Mouse (Mus musculus): ENCODE results near the gene Cdh3. TPM values are rescaled to one million over a fixed set of nuclear protein-coding genes. Genes with fewer than 3 reads are reported as not detected.
"Not testable (repeated sequence)": the region's sequence is repeated elsewhere in the genome, so short reads cannot be mapped to it uniquely, and the experiment has no call there.

Cdh3 gene
- polyA plus RNA-seq, 1 experiment from 2014 or later, result 18.4 TPM

- no peaks in the 10 kb centered on the region for H3K4me1 ChIP-seq (ENCODE audit: control insufficient read depth, insufficient read depth, low read length)
- H3K4me3 ChIP-seq (ENCODE audit: low read depth, low read length), result no peak overlapping the region
- 56% methylated on average over 11 of the region's 11 CpGs for WGBS
- H3K4me2 ChIP-seq (replicated peaks; ENCODE audit: low read depth, low read length), result no peak overlapping the region
- H3K9me3 ChIP-seq (ENCODE audit: control insufficient read depth, low read depth, low read length), result no peaks in the 10 kb centered on the region
- no peak overlapping the region for H3K27ac ChIP-seq (ENCODE audit: low read length)
- no peaks in the 10 kb centered on the region for H3K27me3 ChIP-seq (ENCODE audit: control insufficient read depth, insufficient read depth, low read length)
- no peak overlapping the region for H3K9ac ChIP-seq (replicated peaks; ENCODE audit: low read depth, low read length)
- H3K36me3 ChIP-seq (ENCODE audit: control insufficient read depth, insufficient read depth, low read length), result no peaks in the 10 kb centered on the region
- no peak for ATAC-seq (ENCODE audit: insufficient number of reproducible peaks, insufficient read depth, low FRiP score, low read depth)
Observed at GRCm38 (mm10) chr8:106584942-106585670, 74.4 kb downstream of the Cdh3 start.

GRCm38 (mm10) chr8:106585671-106586037, 75.0 kb downstream of the Cdh3 start:
- no peak overlapping the region for H3K9ac ChIP-seq (replicated peaks; ENCODE audit: low read depth, low read length)
- no peaks in the 10 kb centered on the region for H3K27me3 ChIP-seq (ENCODE audit: control insufficient read depth, insufficient read depth, low read length)
- H3K4me3 ChIP-seq (ENCODE audit: low read depth, low read length), result no peak overlapping the region
- no peaks in the 10 kb centered on the region for H3K36me3 ChIP-seq (ENCODE audit: control insufficient read depth, insufficient read depth, low read length)
- no peaks in the 10 kb centered on the region for H3K9me3 ChIP-seq (ENCODE audit: control insufficient read depth, low read depth, low read length)
- ATAC-seq (ENCODE audit: insufficient number of reproducible peaks, insufficient read depth, low FRiP score, low read depth), result no peak
- H3K27ac ChIP-seq (ENCODE audit: low read length), result no peak overlapping the region
- H3K4me2 ChIP-seq (replicated peaks; ENCODE audit: low read depth, low read length), result no peak overlapping the region
- WGBS, result 88% methylated on average over 3 of the region's 3 CpGs
- H3K4me1 ChIP-seq (ENCODE audit: control insufficient read depth, insufficient read depth, low read length), result no peaks in the 10 kb centered on the region

GRCm38 (mm10) chr8:106586896-106587295, 76.2 kb downstream of the Cdh3 start:
- Histone ChIP-seq H3K27me3 (ENCODE audit: control insufficient read depth, insufficient read depth, low read length) (no peaks in the 10 kb centered on the region), H3K27ac (ENCODE audit: low read length) (no peak overlapping the region), H3K9ac (replicated peaks; ENCODE audit: low read depth, low read length) (no peak overlapping the region), H3K4me3 (ENCODE audit: low read depth, low read length) (no peak overlapping the region), H3K9me3 (ENCODE audit: control insufficient read depth, low read depth, low read length) (no peaks in the 10 kb centered on the region), H3K4me1 (ENCODE audit: control insufficient read depth, insufficient read depth, low read length) (no peaks in the 10 kb centered on the region), H3K4me2 (replicated peaks; ENCODE audit: low read depth, low read length) (no peak overlapping the region), H3K36me3 (ENCODE audit: control insufficient read depth, insufficient read depth, low read length) (no peaks in the 10 kb centered on the region)
- no peak for ATAC-seq (ENCODE audit: insufficient number of reproducible peaks, insufficient read depth, low FRiP score, low read depth)
- WGBS, result 78% methylated on average over 8 of the region's 8 CpGs

- H3K4me3 ChIP-seq (ENCODE audit: low read depth, low read length), result no peak overlapping the region
- no peak overlapping the region for H3K9ac ChIP-seq (replicated peaks; ENCODE audit: low read depth, low read length)
- WGBS, result 52% methylated on average over 3 of the region's 3 CpGs
- no peaks in the 10 kb centered on the region for H3K27me3 ChIP-seq (ENCODE audit: control insufficient read depth, insufficient read depth, low read length)
- no peak overlapping the region for H3K27ac ChIP-seq (ENCODE audit: low read length)
- no peak for ATAC-seq (ENCODE audit: insufficient number of reproducible peaks, insufficient read depth, low FRiP score, low read depth)
- H3K4me2 ChIP-seq (replicated peaks; ENCODE audit: low read depth, low read length), result no peak overlapping the region
- no peaks in the 10 kb centered on the region for H3K9me3 ChIP-seq (ENCODE audit: control insufficient read depth, low read depth, low read length)
- no peaks in the 10 kb centered on the region for H3K36me3 ChIP-seq (ENCODE audit: control insufficient read depth, insufficient read depth, low read length)
- no peaks in the 10 kb centered on the region for H3K4me1 ChIP-seq (ENCODE audit: control insufficient read depth, insufficient read depth, low read length)
Observed at GRCm38 (mm10) chr8:106588443-106589431, 78.0 kb downstream of the Cdh3 start.

- no peaks in the 10 kb centered on the region for H3K36me3 ChIP-seq (ENCODE audit: control insufficient read depth, insufficient read depth, low read length)
- no peaks in the 10 kb centered on the region for H3K9me3 ChIP-seq (ENCODE audit: control insufficient read depth, low read depth, low read length)
- WGBS, result 53% methylated on average over 3 of the region's 3 CpGs
- no peak for ATAC-seq (ENCODE audit: insufficient number of reproducible peaks, insufficient read depth, low FRiP score, low read depth)
- H3K4me2 ChIP-seq (replicated peaks; ENCODE audit: low read depth, low read length), result no peak overlapping the region
- no peak overlapping the region for H3K4me3 ChIP-seq (ENCODE audit: low read depth, low read length)
- no peak overlapping the region for H3K27ac ChIP-seq (ENCODE audit: low read length)
- H3K9ac ChIP-seq (replicated peaks; ENCODE audit: low read depth, low read length), result no peak overlapping the region
- no peaks in the 10 kb centered on the region for H3K27me3 ChIP-seq (ENCODE audit: control insufficient read depth, insufficient read depth, low read length)
- no peaks in the 10 kb centered on the region for H3K4me1 ChIP-seq (ENCODE audit: control insufficient read depth, insufficient read depth, low read length)
Observed at GRCm38 (mm10) chr8:106592458-106592857, 81.8 kb downstream of the Cdh3 start.

- H3K4me2 ChIP-seq (replicated peaks; ENCODE audit: low read depth, low read length); H3K9me3 ChIP-seq (ENCODE audit: control insufficient read depth, low read depth, low read length); H3K9ac ChIP-seq (replicated peaks; ENCODE audit: low read depth, low read length); H3K36me3 ChIP-seq (ENCODE audit: control insufficient read depth, insufficient read depth, low read length); ATAC-seq (ENCODE audit: insufficient number of reproducible peaks, insufficient read depth, low FRiP score, low read depth); H3K4me3 ChIP-seq (ENCODE audit: low read depth, low read length); H3K27ac ChIP-seq (ENCODE audit: low read length); H3K4me1 ChIP-seq (ENCODE audit: control insufficient read depth, insufficient read depth, low read length); H3K27me3 ChIP-seq (ENCODE audit: control insufficient read depth, insufficient read depth, low read length): not testable (repeated sequence)
- 90% methylated on average over 3 of the region's 3 CpGs for WGBS
Observed at GRCm38 (mm10) chr8:106595623-106596022, 84.9 kb downstream of the Cdh3 start.

GRCm38 (mm10) chr8:106597067-106597466, 86.4 kb downstream of the Cdh3 start:
- Histone ChIP-seq H3K4me1 (ENCODE audit: control insufficient read depth, insufficient read depth, low read length) (no peaks in the 10 kb centered on the region), H3K27ac (ENCODE audit: low read length) (no peak overlapping the region), H3K36me3 (ENCODE audit: control insufficient read depth, insufficient read depth, low read length) (no peaks in the 10 kb centered on the region), H3K9me3 (ENCODE audit: control insufficient read depth, low read depth, low read length) (no peaks in the 10 kb centered on the region), H3K4me2 (replicated peaks; ENCODE audit: low read depth, low read length) (no peak overlapping the region), H3K4me3 (ENCODE audit: low read depth, low read length) (no peak overlapping the region), H3K9ac (replicated peaks; ENCODE audit: low read depth, low read length) (no peak overlapping the region), H3K27me3 (ENCODE audit: control insufficient read depth, insufficient read depth, low read length) (0 out of 2 replicates have a peak, but pooled peaks cover 1% of the 10 kb centered on the region)
- no peak for ATAC-seq (ENCODE audit: insufficient number of reproducible peaks, insufficient read depth, low FRiP score, low read depth)
- whole genome bisulfite sequencing, result 95% methylated on average over 5 of the region's 5 CpGs

- H3K4me1 ChIP-seq (ENCODE audit: control insufficient read depth, insufficient read depth, low read length), result no peaks in the 10 kb centered on the region
- H3K36me3 ChIP-seq (ENCODE audit: control insufficient read depth, insufficient read depth, low read length), result no peaks in the 10 kb centered on the region
- peaks cover 15% of the 10 kb centered on the region for H3K27me3 ChIP-seq (ENCODE audit: control insufficient read depth, insufficient read depth, low read length)
- ATAC-seq (ENCODE audit: insufficient number of reproducible peaks, insufficient read depth, low FRiP score, low read depth), result no peak
- H3K9ac ChIP-seq (replicated peaks; ENCODE audit: low read depth, low read length), result no peak overlapping the region
- H3K27ac ChIP-seq (ENCODE audit: low read length), result no peak overlapping the region
- WGBS, result 38% methylated on average over 7 of the region's 7 CpGs
- H3K9me3 ChIP-seq (ENCODE audit: control insufficient read depth, low read depth, low read length), result no peaks in the 10 kb centered on the region
- no peak overlapping the region for H3K4me2 ChIP-seq (replicated peaks; ENCODE audit: low read depth, low read length)
- H3K4me3 ChIP-seq (ENCODE audit: low read depth, low read length), result no peak overlapping the region
Observed at GRCm38 (mm10) chr8:106599265-106599979, 88.7 kb downstream of the Cdh3 start.
